Mouse (Mus musculus) embryonic fibroblast, embryonic 13.5 days (primary cell): ENCODE measurements around the gene Zfp385c. TPM values are rescaled to one million over a fixed set of nuclear protein-coding genes. Genes with fewer than 3 reads are reported as not detected.

Experiments
- H3K27ac ChIP-seq: 2 replicates; pipeline ENCODE4 v1.5.1; 2012; ENCODE audit warnings: low read length, control low read depth, inconsistent platforms; ENCODE audit not compliant: insufficient read depth
- H3K4me1 ChIP-seq: 2 replicates; pipeline ENCODE4 v1.6.1; 2011; ENCODE audit warnings: low read length; ENCODE audit not compliant: control insufficient read depth, insufficient read depth
- H3K4me3 ChIP-seq: 2 replicates; pipeline ENCODE4 v1.5.1; 2011; ENCODE audit warnings: mild to moderate bottlenecking, control low read depth, low read length; ENCODE audit not compliant: insufficient read depth
- CTCF ChIP-seq: IDR thresholded peaks from 2 replicates; pipeline ENCODE4 v1.5.1; 2011; ENCODE audit warnings: mild to moderate bottlenecking, control low read depth, low read length, moderate library complexity, borderline replicate concordance; ENCODE audit not compliant: insufficient read depth
- POLR2A ChIP-seq: IDR thresholded peaks from 2 replicates; pipeline ENCODE4 v1.6.1; 2011; ENCODE audit warnings: low read depth, mild to moderate bottlenecking, control low read depth, low read length, moderate library complexity
- polyA plus RNA-seq: library from polyadenylated mRNA; stranded (reverse); fragments of >200 nt; gene quantifications from 2 replicates; pipeline ENCODE4 v1.2.4, GENCODE M21; 2011; ENCODE audit warnings: low read depth; ENCODE audit not compliant: missing spikeins, insufficient read length

Zfp385c gene
- polyA plus RNA-seq, 1 experiment = 1.1 TPM

GRCm38 (mm10) chr11:100729976-100730375 is 37.7 kb upstream of the Zfp385c start:
- TF ChIP-seq CTCF = no peak
- no peak for TF ChIP-seq POLR2A
- peaks cover 5% of the 10 kb centered on the region for H3K4me1 ChIP-seq
- H3K4me3 ChIP-seq = no peak overlapping the region
- no peak overlapping the region for H3K27ac ChIP-seq

DNA sequence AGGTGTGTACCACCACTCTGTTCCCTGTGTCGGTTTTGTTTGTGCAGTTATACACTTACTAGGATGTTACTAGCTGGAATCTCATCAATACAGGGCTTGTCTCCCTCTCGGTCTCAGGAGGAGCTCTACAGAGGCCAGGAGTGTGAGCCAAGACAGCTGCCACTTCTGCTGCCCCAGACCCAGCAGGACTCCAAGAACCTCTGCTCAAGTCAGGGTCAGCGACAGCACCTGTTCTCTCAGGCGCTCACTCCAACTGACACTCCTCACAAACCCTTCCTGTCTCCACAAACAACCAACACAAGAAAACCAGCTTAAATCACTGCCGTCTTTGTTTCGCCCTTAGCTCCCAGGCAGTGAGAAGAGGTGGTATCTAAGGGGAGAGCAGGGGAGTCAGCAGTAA is 36.3 kb upstream of the Zfp385c start:
- H3K4me1 ChIP-seq = peaks cover 6% of the 10 kb centered on the region
- no peak overlapping the region for H3K27ac ChIP-seq
- no peak for TF ChIP-seq POLR2A
- H3K4me3 ChIP-seq = no peak overlapping the region

- Histone ChIP-seq H3K4me3 (no peak overlapping the region), H3K4me1 (peaks cover 6% of the 10 kb centered on the region), H3K27ac (no peak overlapping the region)
- TF ChIP-seq POLR2A = no peak
- no peak for TF ChIP-seq CTCF
These were observed 34.9 kb upstream of the Zfp385c start for GRCm38 (mm10) chr11:100727201-100727600.

- H3K4me1 ChIP-seq = peaks cover 22% of the 10 kb centered on the region
- H3K27ac ChIP-seq = peak overlapping the region; percentile 31
- no peak overlapping the region for H3K4me3 ChIP-seq
- no peak for TF ChIP-seq CTCF
- TF ChIP-seq POLR2A = no peak
These were observed 32.8 kb upstream of the Zfp385c start for GRCm38 (mm10) chr11:100724919-100725512.

DNA sequence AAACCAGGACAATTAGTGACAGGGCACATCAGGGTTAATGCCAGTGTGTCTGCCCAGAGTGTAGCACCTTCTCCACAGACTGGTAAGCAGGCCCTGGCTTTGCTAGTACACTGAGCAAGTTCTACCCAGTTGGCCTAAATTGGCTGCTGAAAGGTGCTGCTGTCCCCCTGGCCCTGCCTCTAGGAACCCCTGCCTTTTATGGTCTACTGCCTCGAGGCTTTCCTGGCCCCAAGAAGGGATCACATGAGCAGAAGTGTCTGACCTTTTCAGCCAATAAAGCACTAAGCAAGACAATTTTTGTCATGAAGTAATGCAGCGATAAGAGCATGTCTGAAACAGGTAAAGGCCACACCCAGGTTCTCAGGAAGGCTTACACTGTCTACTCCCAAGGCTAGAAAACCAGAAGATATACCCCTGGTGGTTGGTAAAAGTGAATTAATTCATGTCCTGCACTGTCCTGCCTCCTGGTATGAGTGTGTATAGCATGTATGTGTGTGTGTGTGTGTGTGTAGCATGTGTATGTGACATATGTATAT is 30.3 kb upstream of the Zfp385c start:
- TF ChIP-seq POLR2A = no peak
- TF ChIP-seq CTCF = no peak
- H3K4me3 ChIP-seq = no peak overlapping the region
- no peak overlapping the region for H3K27ac ChIP-seq
- H3K4me1 ChIP-seq = peaks cover 25% of the 10 kb centered on the region

DNA sequence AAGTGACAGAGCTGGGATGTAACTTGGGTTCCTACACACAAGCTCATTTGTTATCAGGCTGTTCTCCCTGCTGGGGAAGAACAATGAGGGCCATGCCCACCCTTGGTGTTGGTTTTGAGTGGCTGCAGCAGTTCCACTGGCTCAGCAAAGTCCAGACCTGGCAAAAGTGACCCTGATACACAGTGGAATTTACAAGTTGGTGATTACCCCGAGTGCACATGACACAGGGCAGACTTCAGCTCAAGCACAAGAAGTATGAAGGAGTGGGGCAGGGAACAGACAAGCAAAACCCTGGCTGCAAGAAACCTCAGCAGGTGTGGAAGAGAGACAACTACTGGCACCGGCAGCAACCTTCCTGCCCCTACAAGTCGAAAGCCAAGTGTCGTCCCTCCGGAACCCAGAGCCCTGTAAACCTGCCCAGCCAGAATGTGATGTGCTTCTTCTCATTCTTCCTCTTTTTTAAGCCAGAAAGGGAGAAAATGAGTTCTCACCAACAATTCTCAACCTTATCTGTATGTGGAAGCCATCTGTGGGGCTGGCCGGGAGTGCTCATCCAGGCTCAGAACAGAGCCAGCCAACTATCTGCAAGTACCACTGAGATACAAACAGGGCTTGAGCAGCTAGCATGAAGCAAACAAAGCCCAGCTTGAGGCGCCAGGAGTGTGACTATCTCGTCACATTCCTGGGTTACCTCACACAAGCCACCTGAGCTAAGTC is 29.7 kb upstream of the Zfp385c start:
- H3K4me1 ChIP-seq = peaks cover 25% of the 10 kb centered on the region
- H3K4me3 ChIP-seq = no peak overlapping the region
- TF ChIP-seq POLR2A (no peak), CTCF (no peak)
- H3K27ac ChIP-seq = peak overlapping the region; percentile 79

GRCm38 (mm10) chr11:100721254-100721653 is 29.0 kb upstream of the Zfp385c start:
- Histone ChIP-seq H3K27ac (peak overlapping the region; percentile 79), H3K4me1 (peaks cover 25% of the 10 kb centered on the region), H3K4me3 (no peak overlapping the region)
- TF ChIP-seq POLR2A = no peak
- no peak for TF ChIP-seq CTCF

DNA sequence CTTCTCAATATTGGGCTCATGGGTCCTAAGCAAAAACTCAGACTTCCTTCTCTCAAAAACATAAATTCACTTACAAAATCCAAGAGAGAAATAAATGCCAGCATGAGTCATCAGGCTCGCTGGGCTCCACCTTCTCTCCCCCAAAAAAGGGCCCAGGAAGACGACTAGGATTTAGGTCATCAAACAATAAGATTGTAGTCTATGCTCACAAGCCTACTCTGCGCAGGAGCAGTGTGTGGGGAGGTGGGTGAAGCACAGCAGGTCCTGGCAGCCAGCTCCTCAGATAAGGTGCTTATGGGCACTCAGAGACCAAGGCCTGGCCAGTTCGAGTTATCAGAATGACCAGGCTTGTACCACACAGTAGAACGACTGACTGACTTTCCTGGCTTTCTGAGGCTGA is 28.1 kb upstream of the Zfp385c start:
- no peak for TF ChIP-seq POLR2A
- TF ChIP-seq CTCF = no peak
- H3K4me1 ChIP-seq = peaks cover 24% of the 10 kb centered on the region
- H3K4me3 ChIP-seq = no peak overlapping the region
- H3K27ac ChIP-seq = peak overlapping the region; percentile 79

DNA sequence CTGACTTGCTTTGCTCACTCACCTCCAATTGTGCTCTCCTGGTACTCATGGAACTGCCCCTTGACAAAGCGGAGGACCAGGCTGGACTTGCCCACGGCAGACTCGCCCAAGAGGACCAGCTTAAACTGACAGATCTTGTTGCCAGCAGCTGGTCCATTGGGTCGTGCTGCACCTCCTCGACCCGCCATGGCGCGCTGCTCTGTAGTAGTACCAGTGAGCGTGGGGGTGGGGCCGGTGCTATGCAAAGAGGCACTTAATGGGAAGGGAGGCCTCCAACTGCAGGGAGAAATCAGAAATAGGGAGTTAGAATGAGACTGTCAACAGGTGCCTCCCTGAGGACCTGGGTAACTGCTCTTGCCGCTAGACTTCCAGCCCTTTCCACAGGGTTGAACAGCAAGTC is 27.6 kb upstream of the Zfp385c start:
- no peak for TF ChIP-seq CTCF
- TF ChIP-seq POLR2A = no peak
- Histone ChIP-seq H3K27ac (no peak overlapping the region), H3K4me3 (no peak overlapping the region), H3K4me1 (peaks cover 20% of the 10 kb centered on the region)

DNA sequence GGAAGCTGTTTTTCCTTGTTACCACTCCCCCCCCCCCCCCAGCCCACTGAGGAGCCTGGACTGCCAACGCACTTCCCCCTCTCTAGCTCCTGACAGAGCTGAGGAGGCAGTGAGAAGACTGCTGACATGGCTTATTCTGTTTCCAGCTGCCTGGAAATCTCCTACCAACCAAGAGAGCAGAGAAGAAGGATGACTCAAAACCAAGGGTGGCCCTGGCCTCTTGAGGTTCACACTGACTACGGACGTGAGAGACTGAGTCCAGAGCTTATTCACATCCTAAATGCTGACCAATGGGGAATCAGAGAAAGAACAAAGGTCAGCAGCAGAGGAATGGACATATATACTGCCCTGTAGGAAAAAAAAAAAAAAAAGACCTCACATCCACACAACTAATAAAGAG is 27.1 kb upstream of the Zfp385c start:
- Histone ChIP-seq H3K4me3 (no peak overlapping the region), H3K4me1 (peaks cover 21% of the 10 kb centered on the region), H3K27ac (no peak overlapping the region)
- TF ChIP-seq POLR2A (no peak), CTCF (no peak)

DNA sequence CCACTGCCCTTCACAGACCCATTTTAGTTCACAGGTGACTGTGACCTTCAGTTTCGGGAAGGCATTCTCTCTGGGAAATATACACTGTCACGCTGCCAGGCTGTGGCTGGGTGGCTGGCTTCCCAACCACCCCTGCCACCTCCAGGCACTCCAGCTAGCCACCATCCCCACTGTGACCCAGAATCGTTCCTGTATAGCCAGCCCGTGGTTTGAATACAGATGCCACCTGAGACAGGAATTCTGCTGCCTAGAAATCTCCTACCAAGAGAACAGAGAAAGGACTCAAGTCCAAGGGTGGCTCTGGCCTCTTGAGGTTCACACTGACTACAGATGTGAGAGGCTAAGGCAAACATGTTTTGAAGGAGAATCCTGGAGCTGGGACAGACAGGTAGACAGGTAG is 26.6 kb upstream of the Zfp385c start:
- TF ChIP-seq CTCF (no peak), POLR2A (no peak)
- H3K4me1 ChIP-seq = peaks cover 23% of the 10 kb centered on the region
- no peak overlapping the region for H3K4me3 ChIP-seq
- no peak overlapping the region for H3K27ac ChIP-seq
